Mouse (Mus musculus) intestine, embryonic 14.5 days (tissue): ENCODE measurements around the gene Slc30a7. TPM values are rescaled to one million over a fixed set of nuclear protein-coding genes. Genes with fewer than 3 reads are reported as not detected.

ENCODE experiments used
- ATAC-seq: fragments of 200-750 bp; cut with Nextera tagmentation; replicated peaks from 2 replicates; pipeline ENCODE4 v1.8.0; 2017; ENCODE audit warnings: low read depth, moderate number of reproducible peaks, moderate TSS enrichment, moderate library complexity; ENCODE audit not compliant: low FRiP score, low TSS enrichment
- DNase-seq: peaks from one replicate; pipeline ENCODE4 v3.0.0-alpha.2; 2018; ENCODE audit warnings: low spot score
- H3K27ac ChIP-seq: fragments of 300-500 bp; sonication (generic); 2 replicates; pipeline ENCODE4 v1.5.1; 2014; ENCODE audit warnings: low read depth, mild to moderate bottlenecking, control low read depth
- H3K27me3 ChIP-seq: fragments of 300-500 bp; sonication (generic); replicated peaks from 2 replicates; pipeline ENCODE4 v1.6.1; 2014; ENCODE audit warnings: low read length, control low read depth; ENCODE audit not compliant: control insufficient read depth, insufficient read depth
- H3K36me3 ChIP-seq: fragments of 300-500 bp; sonication (generic); 2 replicates; pipeline ENCODE4 v1.6.1; 2014; ENCODE audit warnings: low read length, control low read depth; ENCODE audit not compliant: control insufficient read depth, insufficient read depth
- H3K4me1 ChIP-seq: fragments of 300-500 bp; sonication (generic); replicated peaks from 2 replicates; pipeline ENCODE4 v1.6.1; 2014; ENCODE audit warnings: low read length, control low read depth, mixed read lengths; ENCODE audit not compliant: control insufficient read depth, insufficient read depth
- H3K4me2 ChIP-seq: fragments of 300-500 bp; sonication (generic); 2 replicates; pipeline ENCODE4 v1.6.1; 2014; ENCODE audit warnings: low read length
- H3K4me3 ChIP-seq: fragments of 300-500 bp; sonication (generic); 2 replicates; pipeline ENCODE4 v1.5.1; 2014; ENCODE audit warnings: low read depth, low read length, control low read depth, mixed read lengths
- H3K9ac ChIP-seq: fragments of 300-500 bp; sonication (generic); 2 replicates; pipeline ENCODE4 v1.6.1; 2014; ENCODE audit warnings: mild to moderate bottlenecking, low read length
- H3K9me3 ChIP-seq: fragments of 300-500 bp; sonication (generic); 2 replicates; pipeline ENCODE4 v1.6.1; 2016; ENCODE audit warnings: low read length, control low read depth; ENCODE audit not compliant: control insufficient read depth
- WGBS: fragments of 180-500 bp; shearing (Covaris S2); extraction: QIAGEN DNeasy Blood & Tissue Kit; methylation state at CpG from one replicate; pipeline ENCODE4 v1.1.7; 2014; 5-methylcytosine and 5-hydroxymethylcytosine counted together
- polyA plus RNA-seq: library from polyadenylated mRNA; unstranded; fragments of >200 nt; fragmentation: Nextera tagmentation; extraction: Ambion mirVana; gene quantifications from 2 replicates; pipeline ENCODE4 v1.2.1, GENCODE M21; 2014

Slc30a7 gene
- polyA plus RNA-seq, 1 experiment from 2014 or later, result 41.8 TPM

GRCm38 (mm10) chr3:115944376-115944775, 62.8 kb downstream of the Slc30a7 start:
- no peak overlapping the region for H3K9ac ChIP-seq
- H3K27me3 ChIP-seq, result no peaks in the 10 kb centered on the region
- H3K4me3 ChIP-seq, result no peak overlapping the region
- no peak for DNase-seq
- no peaks in the 10 kb centered on the region for H3K4me1 ChIP-seq
- H3K36me3 ChIP-seq, result peaks cover 47% of the 10 kb centered on the region
- 93% methylated on average over 6 of the region's 6 CpGs for WGBS
- no peak for ATAC-seq
- no peak overlapping the region for H3K4me2 ChIP-seq
- no peaks in the 10 kb centered on the region for H3K9me3 ChIP-seq
- H3K27ac ChIP-seq, result no peak overlapping the region

GRCm38 (mm10) chr3:115941464-115941863, 65.7 kb downstream of the Slc30a7 start:
- DNase-seq, result no peak

GRCm38 (mm10) chr3:115940510-115940909, 66.7 kb downstream of the Slc30a7 start:
- Histone ChIP-seq H3K9me3 (no peaks in the 10 kb centered on the region), H3K27ac (no peak overlapping the region), H3K9ac (no peak overlapping the region), H3K27me3 (no peaks in the 10 kb centered on the region), H3K4me2 (no peak overlapping the region), H3K4me1 (no peaks in the 10 kb centered on the region), H3K36me3 (peaks cover 35% of the 10 kb centered on the region), H3K4me3 (no peak overlapping the region)
- DNase-seq, result no peak
- 93% methylated on average over 4 of the region's 4 CpGs for WGBS
- no peak for ATAC-seq

More at GRCm38 (mm10) chr3:115941464-115941863, 65.7 kb downstream of the Slc30a7 start:
- Histone ChIP-seq H3K27me3 (no peaks in the 10 kb centered on the region), H3K9me3 (no peaks in the 10 kb centered on the region), H3K9ac (no peak overlapping the region), H3K27ac (no peak overlapping the region), H3K36me3 (peaks cover 41% of the 10 kb centered on the region), H3K4me3 (no peak overlapping the region), H3K4me1 (no peaks in the 10 kb centered on the region), H3K4me2 (no peak overlapping the region)
- WGBS, result 97% methylated on average over 8 of the region's 8 CpGs
- ATAC-seq, result no peak

- DNase-seq (no peak), ATAC-seq (no peak)
- Histone ChIP-seq H3K9me3 (no peaks in the 10 kb centered on the region), H3K4me1 (no peaks in the 10 kb centered on the region), H3K36me3 (peaks cover 23% of the 10 kb centered on the region), H3K4me2 (no peak overlapping the region), H3K4me3 (no peak overlapping the region), H3K27ac (no peak overlapping the region), H3K9ac (no peak overlapping the region), H3K27me3 (no peaks in the 10 kb centered on the region)
- WGBS, result 94% methylated on average over 10 of the region's 10 CpGs
Measured at GRCm38 (mm10) chr3:115937807-115938206, 69.4 kb downstream of the Slc30a7 start.

- WGBS, result 72% methylated on average over 4 of the region's 4 CpGs
- Histone ChIP-seq H3K4me1 (no peaks in the 10 kb centered on the region), H3K27ac (no peak overlapping the region), H3K27me3 (no peaks in the 10 kb centered on the region), H3K9ac (no peak overlapping the region), H3K4me3 (no peak overlapping the region), H3K9me3 (no peaks in the 10 kb centered on the region), H3K4me2 (no peak overlapping the region), H3K36me3 (peaks cover 18% of the 10 kb centered on the region)
- ATAC-seq (0 out of 2 replicates have a peak, but pooled peaks have one; percentile 23), DNase-seq (no peak)
Measured at GRCm38 (mm10) chr3:115936734-115937599, 70.2 kb downstream of the Slc30a7 start.

GRCm38 (mm10) chr3:115933293-115934186, 73.7 kb downstream of the Slc30a7 start:
- WGBS, result 78% methylated on average over 18 of the region's 18 CpGs
- DNase-seq (no peak), ATAC-seq (no peak)
- peaks cover 9% of the 10 kb centered on the region for H3K36me3 ChIP-seq
- H3K9me3 ChIP-seq, result no peaks in the 10 kb centered on the region
- no peak overlapping the region for H3K4me3 ChIP-seq
- no peaks in the 10 kb centered on the region for H3K4me1 ChIP-seq
- no peaks in the 10 kb centered on the region for H3K27me3 ChIP-seq
- H3K9ac ChIP-seq, result no peak overlapping the region
- no peak overlapping the region for H3K27ac ChIP-seq
- H3K4me2 ChIP-seq, result no peak overlapping the region

- 89% methylated on average over 6 of the region's 6 CpGs for WGBS
- Histone ChIP-seq H3K27ac (no peak overlapping the region), H3K9me3 (no peaks in the 10 kb centered on the region), H3K4me1 (no peaks in the 10 kb centered on the region), H3K27me3 (no peaks in the 10 kb centered on the region), H3K9ac (no peak overlapping the region), H3K36me3 (peaks cover 20% of the 10 kb centered on the region), H3K4me3 (no peak overlapping the region), H3K4me2 (no peak overlapping the region)
- no peak for ATAC-seq
- no peak for DNase-seq
Measured at GRCm38 (mm10) chr3:115931701-115932100, 75.5 kb downstream of the Slc30a7 start.

- Histone ChIP-seq H3K27me3 (no peaks in the 10 kb centered on the region), H3K4me1 (no peaks in the 10 kb centered on the region), H3K27ac (no peak overlapping the region), H3K4me2 (no peak overlapping the region), H3K4me3 (no peak overlapping the region), H3K9ac (no peak overlapping the region), H3K9me3 (no peaks in the 10 kb centered on the region), H3K36me3 (peaks cover 28% of the 10 kb centered on the region)
- no peak for DNase-seq
- 89% methylated on average over 8 of the region's 8 CpGs for WGBS
- ATAC-seq, result no peak
Measured at GRCm38 (mm10) chr3:115926531-115926930, 80.7 kb downstream of the Slc30a7 start.
